Mouse (Mus musculus) ovary, postnatal 10 days (tissue): ENCODE results near the gene Trim32.

Source experiments
- DNase-seq: peaks from one replicate; pipeline ENCODE4 v3.0.0; 2022; ENCODE audit warnings: low spot score

Trim32 gene

DNA sequence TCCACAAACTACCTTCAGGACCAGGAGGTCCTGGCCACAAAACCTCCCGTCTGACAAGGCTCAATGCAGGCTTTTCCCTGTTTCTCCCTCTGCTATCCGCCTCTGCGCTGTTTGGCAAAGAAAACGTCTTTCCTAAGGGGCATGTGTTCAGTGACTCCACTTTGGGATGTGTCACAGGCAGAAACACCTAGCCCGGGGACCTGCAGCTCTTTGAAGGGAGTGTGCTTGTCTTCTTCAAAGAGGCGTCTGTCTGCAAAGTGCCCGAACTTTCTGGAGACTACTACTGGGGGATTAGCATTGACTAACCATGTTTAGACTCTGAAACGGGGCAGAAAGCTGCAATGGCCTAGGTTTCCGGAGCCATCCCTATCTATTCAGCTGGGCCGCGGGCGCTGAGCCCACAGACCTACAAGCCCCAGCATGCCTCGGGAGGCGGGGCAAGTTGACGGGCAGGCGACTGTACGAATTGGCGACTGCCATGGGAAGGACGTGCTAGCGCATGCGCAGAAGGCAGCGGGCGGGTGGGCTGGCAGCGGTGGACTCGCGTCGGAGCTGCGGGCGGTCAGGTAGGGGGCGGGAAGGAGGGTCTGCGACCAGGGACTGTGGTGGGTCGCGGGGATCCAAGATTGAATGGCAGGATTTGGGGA is at the start of gene Trim32:
Gene Trim32, plus strand, starts transcription at position 483 of the 647 bp plus-strand sequence.
- DNase-seq, result peak; percentile 99

GRCm38 (mm10) chr4:65565493-65565892 is 39.3 kb upstream of the Trim32 start:
- DNase-seq, result no peak

DNA sequence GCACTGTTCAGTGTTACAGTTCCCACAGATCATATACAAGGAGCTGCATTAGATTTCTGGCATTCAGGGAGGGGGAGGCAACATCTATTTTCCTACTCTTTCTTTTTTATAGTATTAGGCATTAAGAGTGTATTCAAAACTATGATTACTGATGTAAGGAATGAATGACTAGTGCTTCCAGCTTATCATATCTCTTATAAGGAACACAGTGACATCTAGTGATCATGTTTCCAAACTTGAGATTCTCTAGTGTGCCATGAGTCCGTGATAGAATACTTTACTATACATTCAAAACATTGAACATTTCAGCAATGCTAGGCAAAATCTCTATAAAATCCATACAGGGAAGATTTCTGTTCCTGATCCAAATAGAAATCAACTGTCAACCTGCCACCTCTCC is 24.5 kb upstream of the Trim32 start:
- no peak for DNase-seq

- DNase-seq, result no peak
These were observed 17.8 kb upstream of the Trim32 start for GRCm38 (mm10) chr4:65586947-65587346.

GRCm38 (mm10) chr4:65589780-65590179 is 15.0 kb upstream of the Trim32 start:
- DNase-seq, result no peak

DNA sequence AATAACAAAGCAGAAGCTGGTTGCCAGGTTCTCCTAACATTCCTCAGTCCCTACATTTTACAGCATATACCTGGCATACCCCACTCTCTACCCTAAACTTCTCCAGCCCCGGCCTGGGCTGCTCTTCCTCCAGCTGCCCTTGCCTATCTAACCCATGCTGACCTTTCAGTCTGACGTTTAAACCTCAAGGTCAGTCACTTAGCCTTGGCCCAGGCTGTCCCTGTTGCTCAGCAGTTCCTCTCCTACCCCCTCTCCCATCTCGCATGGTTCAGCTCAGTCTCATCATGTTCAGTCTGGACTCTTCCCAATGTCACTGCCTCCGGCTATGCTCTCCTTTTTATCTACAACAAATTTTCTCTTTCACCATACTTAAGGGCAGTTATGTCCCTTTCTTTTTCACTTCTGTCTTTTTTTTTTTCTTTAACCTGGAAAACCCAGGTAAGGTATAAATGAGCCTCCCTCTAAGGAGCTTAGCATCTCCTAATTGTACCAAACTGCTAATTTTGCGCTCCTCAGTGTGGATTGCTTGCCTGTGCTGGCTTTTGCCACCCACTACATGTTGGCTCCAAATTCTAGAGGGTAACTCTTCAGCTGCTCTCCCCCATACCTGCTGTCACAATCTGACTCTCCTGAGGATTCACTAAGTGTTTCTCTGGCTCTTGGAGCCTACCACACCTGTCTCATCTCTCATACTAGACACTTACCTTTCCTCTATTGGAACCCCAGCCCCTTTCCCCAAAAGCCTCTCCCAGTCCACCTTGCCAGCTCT is 10.0 kb upstream of the Trim32 start:
- DNase-seq, result no peak

DNA sequence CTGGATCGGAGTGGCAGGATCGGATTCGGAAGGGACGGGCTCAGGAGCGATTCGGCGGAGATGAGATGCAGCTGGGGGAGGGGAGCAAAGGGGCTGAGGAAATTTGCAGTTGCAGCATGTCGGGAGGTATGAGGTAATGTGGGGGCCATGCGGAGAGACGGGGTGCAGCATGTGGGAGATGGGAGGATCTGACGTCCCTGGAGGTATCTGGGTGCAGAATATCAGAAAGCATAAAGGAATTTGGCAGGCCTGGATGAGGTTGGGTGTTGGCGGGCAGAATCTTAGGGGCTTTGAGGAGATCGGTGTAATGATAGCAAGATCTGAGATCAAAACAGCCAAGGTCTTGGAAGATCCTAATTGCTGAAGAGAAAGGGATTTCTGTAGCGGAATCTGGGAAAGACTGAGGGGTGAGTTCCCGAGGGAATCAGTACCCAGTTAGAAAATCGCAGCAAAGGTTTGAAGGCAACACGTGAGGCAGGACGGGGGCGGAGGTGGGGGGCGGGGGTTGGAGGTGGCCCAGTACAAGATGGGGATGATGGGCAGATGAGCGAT is 441 bp downstream of the Trim32 start:
- DNase-seq, result no peak

GRCm38 (mm10) chr4:65607184-65607631 is 2.4 kb downstream of the Trim32 start:
- DNase-seq, result no peak

GRCm38 (mm10) chr4:65608112-65608511 is 3.3 kb downstream of the Trim32 start:
- DNase-seq, result no peak

DNA sequence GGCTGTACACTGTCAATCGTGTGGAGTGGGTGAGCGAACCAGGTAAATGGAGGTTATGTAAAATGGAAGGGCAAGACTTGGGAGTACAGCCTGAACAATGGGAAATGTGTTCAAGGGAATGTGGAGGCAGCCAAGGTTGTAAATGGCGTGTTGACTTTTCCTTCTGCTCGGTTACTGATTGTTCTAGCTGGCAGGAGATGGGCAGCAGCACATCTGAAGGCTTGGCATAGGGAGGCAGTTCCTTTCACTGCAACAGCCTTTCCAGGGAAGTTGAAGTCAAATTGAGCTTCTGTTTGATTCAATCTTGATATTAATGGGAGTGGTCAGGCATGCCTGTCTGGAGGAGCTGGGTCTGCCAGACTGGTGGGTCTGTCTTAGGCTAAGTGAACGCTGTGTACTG is 5.5 kb downstream of the Trim32 start:
- no peak for DNase-seq

DNA sequence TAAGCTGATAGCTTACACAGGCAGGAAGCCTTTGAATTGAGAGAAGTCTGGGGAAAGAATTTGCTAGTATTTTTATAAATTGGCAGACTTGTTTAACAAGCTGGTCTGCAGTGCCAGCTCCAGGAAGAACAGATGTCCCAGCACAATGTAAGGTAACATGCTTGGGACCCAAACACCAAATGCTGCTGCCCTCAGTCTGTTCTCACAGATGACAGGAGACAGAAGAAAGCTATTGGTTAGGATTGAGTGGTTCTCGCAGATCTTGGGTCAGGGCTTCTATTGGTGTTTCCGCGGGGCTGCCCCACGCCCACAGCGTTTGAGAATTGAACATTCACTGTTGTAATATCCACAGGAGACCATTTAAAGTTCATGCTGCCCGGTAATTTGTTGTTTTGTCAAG is 6.1 kb downstream of the Trim32 start:
- no peak for DNase-seq

DNA sequence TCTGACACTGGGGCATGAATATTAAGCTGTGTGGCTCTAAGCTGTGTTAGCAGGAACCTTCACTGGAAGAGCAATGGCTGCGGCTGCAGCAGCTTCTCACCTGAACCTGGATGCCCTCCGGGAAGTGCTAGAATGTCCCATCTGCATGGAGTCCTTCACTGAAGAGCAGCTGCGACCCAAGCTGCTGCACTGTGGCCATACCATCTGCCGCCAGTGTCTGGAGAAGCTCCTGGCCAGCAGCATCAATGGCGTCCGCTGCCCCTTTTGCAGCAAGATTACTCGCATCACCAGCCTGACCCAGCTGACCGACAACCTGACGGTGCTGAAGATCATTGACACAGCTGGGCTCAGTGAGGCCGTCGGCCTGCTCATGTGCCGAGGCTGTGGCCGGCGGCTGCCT is 8.3 kb downstream of the Trim32 start:
- no peak for DNase-seq

DNA sequence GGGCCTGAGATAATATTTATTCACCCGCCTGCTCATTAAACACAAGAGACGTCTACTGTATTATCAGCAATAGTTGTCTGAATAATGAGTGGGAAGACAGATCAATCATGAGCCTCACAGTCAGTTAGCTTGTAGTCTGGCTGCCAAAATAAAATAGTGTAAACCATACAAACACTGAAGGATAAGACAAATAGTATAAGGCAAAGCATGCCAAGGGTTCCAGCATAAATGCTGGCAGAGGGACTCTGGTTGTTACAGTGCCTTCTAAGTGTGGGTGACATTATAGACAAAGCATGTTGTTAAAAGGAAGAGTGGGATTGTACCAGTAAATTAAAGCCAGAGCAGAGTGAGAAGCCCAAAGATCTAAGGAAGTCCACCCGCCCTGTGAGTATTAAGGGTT is 15.3 kb downstream of the Trim32 start:
- no peak for DNase-seq

- no peak for DNase-seq
These were observed 33.4 kb downstream of the Trim32 start for GRCm38 (mm10) chr4:65638231-65638630.

GRCm38 (mm10) chr4:65642611-65643010 is 37.8 kb downstream of the Trim32 start:
- DNase-seq, result no peak

DNA sequence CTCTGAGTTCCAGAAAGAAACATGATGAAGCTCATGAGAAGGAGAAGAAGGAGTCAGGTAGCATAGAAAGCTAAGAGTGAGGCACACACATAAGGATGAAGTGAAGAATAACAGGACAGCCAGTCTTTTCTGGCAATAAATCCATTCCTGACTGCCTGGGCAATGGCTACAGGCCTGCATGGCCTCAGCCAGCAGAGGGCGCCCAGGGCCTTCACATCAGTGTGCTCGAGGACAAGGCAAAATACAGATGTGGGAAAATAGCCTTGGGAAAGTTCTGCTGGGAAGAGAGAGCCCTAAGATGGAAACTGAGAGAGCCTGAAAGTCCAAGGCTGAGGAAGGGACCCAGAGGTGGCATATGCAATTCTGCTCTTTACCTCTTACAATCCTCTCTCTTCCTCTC is 49.9 kb downstream of the Trim32 start:
- DNase-seq, result peak; percentile 55

DNA sequence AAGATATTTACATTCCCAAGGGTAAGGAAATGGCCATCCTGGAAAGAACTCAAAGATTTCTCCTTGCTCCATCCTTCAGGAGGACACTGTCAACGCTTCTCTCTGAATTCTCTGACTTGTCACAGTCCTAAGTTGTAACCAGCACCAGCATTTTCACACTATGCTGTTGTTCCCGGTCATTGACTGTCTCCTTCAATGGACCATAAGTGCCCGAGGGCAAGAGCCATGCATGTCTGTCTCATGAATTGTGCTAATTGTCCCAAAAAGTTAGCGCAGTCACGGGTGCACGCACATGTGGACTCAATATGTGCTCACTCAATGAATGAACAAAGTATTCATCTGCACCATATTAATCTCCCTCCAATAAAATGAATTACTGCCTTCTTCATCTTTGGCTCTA is 58.4 kb downstream of the Trim32 start:
- no peak for DNase-seq
